Mouse (Mus musculus): ENCODE measurements around the gene Nr4a1. TPM values are rescaled to one million over a fixed set of nuclear protein-coding genes. Genes with fewer than 3 reads are reported as not detected.
A peak's percentile ranks its signal among the peaks of the same experiment; 100 is the strongest.

The Nr4a1 gene
- total and polyA plus RNA-seq, 3 experiments: 0.60 to 1.6 (median 0.89) TPM

DNA sequence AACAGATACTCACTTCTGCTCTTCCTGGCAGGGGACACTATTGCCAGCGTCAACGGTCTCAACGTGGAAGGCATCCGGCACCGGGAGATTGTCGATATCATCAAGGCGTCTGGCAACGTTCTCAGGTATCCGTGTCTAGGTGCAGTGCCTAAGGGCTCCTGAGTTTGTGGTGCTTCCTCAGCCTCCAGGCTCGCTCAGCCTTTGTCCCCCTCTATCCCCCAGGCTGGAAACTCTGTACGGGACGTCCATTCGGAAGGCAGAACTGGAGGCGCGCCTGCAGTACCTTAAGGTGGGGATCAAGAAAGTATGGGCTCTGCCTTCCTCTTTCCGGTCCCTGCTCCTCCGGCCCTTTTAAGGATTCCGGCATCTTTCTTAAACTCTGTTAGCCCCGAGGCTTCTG lies 23.6 kb upstream of the Nr4a1 start:
- in situ Hi-C loops (cut with MboI; ENCODE audit: low pct_ligation_motif_present, low pct_unique_long_range_greater_than_20kb, low sequenced_read_pairs): no loop called here
- no peak overlapping the region for H3K4me2 ChIP-seq (ENCODE audit: insufficient read depth, low read depth, poor library complexity, severe bottlenecking)
- dilution Hi-C loops (cut with MboI; ENCODE audit: extremely low pct_ligation_motif_present, extremely low pct_unique_long_range_greater_than_20kb, low sequenced_read_pairs): no loop called here
- H3K27me3 ChIP-seq (replicated peaks): peaks cover 9% of the 10 kb centered on the region
- peaks cover 5 to 53% of the 10 kb centered on the region in 2 experiments for H3K4me1 ChIP-seq (ENCODE audit: control insufficient read depth in 1 of 2, insufficient read depth in 2 of 2)
- H3K9ac ChIP-seq (ENCODE audit: insufficient read depth, low read depth): no peak overlapping the region
- TF ChIP-seq SMC3 (IDR thresholded peaks at IDR 0.05; ENCODE audit: low read depth, low read length) (no peak), MEF2A (IDR thresholded peaks at IDR 0.05; ENCODE audit: borderline replicate concordance, low read depth, low read length) (no peak), RAD21 (IDR thresholded peaks at IDR 0.05; ENCODE audit: low read depth, low read length) (no peak), JUN (IDR thresholded peaks at IDR 0.05; ENCODE audit: insufficient read depth, low read depth, low read length) (no peak), NELFE (IDR thresholded peaks at IDR 0.05; ENCODE audit: low read depth, low read length) (no peak), MAX (IDR thresholded peaks at IDR 0.05; ENCODE audit: low read length) (no peak), POLR2AphosphoS2 (IDR thresholded peaks at IDR 0.05; ENCODE audit: low read depth, low read length) (no peak), CHD2 (IDR thresholded peaks at IDR 0.05; ENCODE audit: low read length) (no peak), PAX5 (IDR thresholded peaks at IDR 0.05; ENCODE audit: low read length) (no peak), ZMIZ1 (IDR thresholded peaks at IDR 0.05; ENCODE audit: low read depth, low read length) (no peak), ZC3H11A (IDR thresholded peaks at IDR 0.05; ENCODE audit: low read depth, low read length) (no peak), ETS1 (conservative IDR thresholded peaks at IDR 0.05; ENCODE audit: low read depth, low read length) (no peak), JUND (conservative IDR thresholded peaks at IDR 0.05; ENCODE audit: low read depth, low read length) (no peak)
- no peak overlapping the region for H3K4me3 ChIP-seq (replicated peaks in 1 of 3; ENCODE audit: low read depth in 2 of 3, low read length in 2 of 3, poor library complexity in 1 of 3)
- no peak for DNase-seq (ENCODE audit: extremely low read depth)
- peaks cover 5 to 36% of the 10 kb centered on the region in 2 experiments for H3K36me3 ChIP-seq (replicated peaks in 1 of 2; ENCODE audit: control insufficient read depth in 1 of 2, insufficient read depth in 1 of 2, low read length in 1 of 2)
- H3K27ac ChIP-seq (ENCODE audit: insufficient read depth, low read depth): no peak overlapping the region
- H3K79me2 ChIP-seq (replicated peaks; ENCODE audit: control insufficient read depth, extremely low read depth, insufficient read depth, poor library complexity, severe bottlenecking): no peaks in the 10 kb centered on the region
- H3K9me3 ChIP-seq (replicated peaks; ENCODE audit: low read length): peaks cover 3% of the 10 kb centered on the region

DNA sequence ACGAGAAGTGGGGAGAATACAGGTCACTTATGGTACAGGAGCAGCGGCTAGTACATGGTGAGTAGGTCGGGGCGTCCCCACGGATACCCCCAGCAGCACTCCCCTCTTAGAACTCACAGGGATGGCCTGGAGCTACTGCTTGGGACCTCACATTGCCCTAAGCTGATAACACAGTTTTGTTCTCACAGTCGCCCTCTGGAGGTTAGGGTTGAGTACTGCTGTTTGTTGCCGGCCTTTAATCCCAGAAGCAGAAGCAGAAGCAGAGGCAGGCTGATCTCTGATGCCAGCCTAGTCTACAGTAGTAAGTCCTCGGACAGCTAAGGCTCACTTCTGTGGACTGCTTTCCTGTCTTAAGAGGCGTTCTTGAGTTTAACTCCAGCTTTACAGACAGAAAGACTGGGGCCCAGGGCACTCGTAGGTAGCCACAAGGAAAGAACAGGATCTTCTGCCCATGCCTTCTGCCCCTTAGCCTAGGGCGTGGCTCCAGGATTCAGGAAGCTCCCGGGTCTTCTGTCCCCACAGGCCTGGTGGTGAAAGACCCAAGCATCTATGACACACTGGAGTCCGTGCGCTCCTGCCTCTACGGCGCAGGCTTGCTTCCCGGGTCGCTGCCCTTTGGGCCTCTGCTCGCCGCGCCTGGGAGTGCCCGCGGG lies 22.9 kb upstream of the Nr4a1 start:
- Histone ChIP-seq H3K4me3 (replicated peaks in 1 of 3; ENCODE audit: low read depth in 2 of 3, low read length in 2 of 3, poor library complexity in 1 of 3) (no peak overlapping the region), H3K79me2 (replicated peaks; ENCODE audit: control insufficient read depth, extremely low read depth, insufficient read depth, poor library complexity, severe bottlenecking) (no peaks in the 10 kb centered on the region), H3K9ac (ENCODE audit: insufficient read depth, low read depth) (no peak overlapping the region), H3K4me1 (ENCODE audit: control insufficient read depth in 1 of 2, insufficient read depth in 2 of 2) (peaks cover 7 to 59% of the 10 kb centered on the region in 2 experiments), H3K36me3 (replicated peaks in 1 of 2; ENCODE audit: control insufficient read depth in 1 of 2, insufficient read depth in 1 of 2, low read length in 1 of 2) (peaks cover 5 to 36% of the 10 kb centered on the region in 2 experiments), H3K27ac (ENCODE audit: insufficient read depth, low read depth) (no peak overlapping the region), H3K4me2 (ENCODE audit: insufficient read depth, low read depth, poor library complexity, severe bottlenecking) (no peak overlapping the region), H3K27me3 (replicated peaks) (peaks cover 6% of the 10 kb centered on the region), H3K9me3 (replicated peaks; ENCODE audit: low read length) (peaks cover 3% of the 10 kb centered on the region)
- dilution Hi-C loops (cut with MboI; ENCODE audit: extremely low pct_ligation_motif_present, extremely low pct_unique_long_range_greater_than_20kb, low sequenced_read_pairs): no loop called here
- in situ Hi-C loops (cut with MboI; ENCODE audit: low pct_ligation_motif_present, low pct_unique_long_range_greater_than_20kb, low sequenced_read_pairs): no loop called here
- peak; percentile 71 for DNase-seq (ENCODE audit: extremely low read depth)
- TF ChIP-seq CTCF (conservative IDR thresholded peaks at IDR 0.05 in 1 of 2, IDR thresholded peaks at IDR 0.05 in 1 of 2; ENCODE audit: low read depth in 2 of 2, low read length in 2 of 2) (peak; percentile 65 to 70), RCOR1 (conservative IDR thresholded peaks at IDR 0.05; ENCODE audit: low read depth, low read length) (no peak), RAD21 (IDR thresholded peaks at IDR 0.05; ENCODE audit: low read depth, low read length) (peak; percentile 13), SMC3 (IDR thresholded peaks at IDR 0.05; ENCODE audit: low read depth, low read length) (peak; percentile 57)

Measured in CH12.LX (cell line).